Mouse (Mus musculus): ENCODE results near the gene Hace1. TPM values are rescaled to one million over a fixed set of nuclear protein-coding genes. Genes with fewer than 3 reads are reported as not detected.
"Not testable (repeated sequence)": the region's sequence is repeated elsewhere in the genome, so short reads cannot be mapped to it uniquely, and the experiment has no call there.

The Hace1 gene
- 18.7 and 19.0 TPM in 2 replicates for polyA plus RNA-seq (2015; fragmentation: Nextera tagmentation; extraction: Ambion mirVana)

GRCm38 (mm10) chr10:45577731-45578297, at the start of gene Hace1:
Gene Hace1 (plus strand): TSS chr10:45577829.
- no peaks in the 10 kb centered on the region for H3K36me3 ChIP-seq (replicated peaks)
- no peaks in the 10 kb centered on the region for H3K9me3 ChIP-seq
- H3K9ac ChIP-seq, result peak within 1 kb of the TSS; percentile 92
- ATAC-seq (replicated peaks), result peak; percentile 98
- peak within 1 kb of the TSS; percentile 63 for H3K4me2 ChIP-seq
- H3K4me1 ChIP-seq, result peaks cover 4% of the 10 kb centered on the region; the same call in 1 of the 2 replicates
- H3K27ac ChIP-seq, result peak within 1 kb of the TSS; percentile 94
- whole genome bisulfite sequencing, result under 1% methylated on average over 69 of the region's 79 CpGs
- H3K27me3 ChIP-seq (replicated peaks), result no peaks in the 10 kb centered on the region
- peak within 1 kb of the TSS; percentile 83 for H3K4me3 ChIP-seq

DNA sequence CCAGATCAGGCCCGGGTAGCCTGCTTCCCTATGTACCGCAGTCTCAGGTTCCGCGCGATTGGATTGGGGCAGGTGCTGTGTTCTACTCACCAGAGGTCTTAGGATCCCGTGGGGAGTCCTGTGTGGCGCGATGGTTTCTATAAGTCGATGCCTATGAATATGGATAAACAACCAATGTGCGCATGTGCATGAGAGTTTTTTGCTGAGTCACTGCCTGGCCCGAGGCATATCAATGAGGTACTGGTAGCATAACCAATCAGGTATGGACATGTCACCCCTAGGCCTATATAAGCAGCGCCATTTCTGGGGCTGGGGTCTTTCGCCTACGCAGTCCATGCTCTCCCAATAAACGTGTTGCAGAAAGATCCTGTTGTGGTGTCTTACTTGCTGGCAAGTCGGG, 40.3 kb upstream of the Hace1 start:
- not testable (repeated sequence) for H3K4me3 ChIP-seq; H3K9me3 ChIP-seq; H3K27ac ChIP-seq; H3K9ac ChIP-seq; H3K4me2 ChIP-seq; H3K27me3 ChIP-seq (replicated peaks); ATAC-seq (replicated peaks); H3K36me3 ChIP-seq (replicated peaks); H3K4me1 ChIP-seq
- 96% methylated on average over 16 of the region's 16 CpGs for WGBS

DNA sequence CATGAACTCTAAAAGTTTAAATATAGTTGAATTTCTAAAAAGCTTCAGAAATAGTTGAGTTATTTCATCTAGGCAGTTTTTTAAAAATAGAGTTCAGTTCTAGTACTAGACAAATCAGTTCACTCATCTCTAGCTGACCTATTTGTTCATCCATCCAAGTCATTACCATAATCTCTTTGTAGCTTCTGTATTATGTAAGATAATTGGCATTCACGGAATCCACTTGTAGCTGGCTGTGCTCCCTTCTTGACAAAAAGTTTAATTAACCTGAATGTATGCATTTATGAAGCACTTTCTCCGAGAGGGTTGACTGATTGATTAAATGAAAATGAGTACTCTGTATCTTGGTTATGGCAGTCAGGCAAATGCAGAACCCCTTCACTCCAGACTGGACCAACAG, 34.9 kb upstream of the Hace1 start:
- Histone ChIP-seq H3K4me2 (no peak overlapping the region), H3K4me3 (no peak overlapping the region), H3K27me3 (replicated peaks) (no peaks in the 10 kb centered on the region), H3K4me1 (no peaks in the 10 kb centered on the region), H3K36me3 (replicated peaks) (no peaks in the 10 kb centered on the region), H3K9ac (no peak overlapping the region), H3K9me3 (no peaks in the 10 kb centered on the region), H3K27ac (no peak overlapping the region)
- 42% methylated on average over 2 of the region's 2 CpGs for WGBS
- no peak for ATAC-seq (replicated peaks)

DNA sequence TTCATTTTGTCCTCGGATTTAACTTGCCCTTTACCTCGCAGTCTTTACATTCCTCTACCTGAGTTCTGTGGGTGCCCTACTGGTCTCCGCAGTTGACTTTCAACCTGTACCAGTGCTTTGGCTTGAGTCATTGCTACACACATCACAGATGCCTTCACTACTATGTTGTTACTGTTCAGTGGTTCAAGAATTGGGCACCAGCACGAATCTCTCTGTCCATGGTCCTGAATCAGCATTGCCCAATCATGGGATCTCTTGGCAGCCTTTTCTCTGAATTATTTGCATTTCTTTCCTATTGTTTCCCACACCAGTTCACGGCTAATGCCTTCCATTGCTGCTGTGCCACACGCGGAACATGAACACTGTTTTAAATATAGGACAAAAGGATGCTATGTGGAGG, 30.8 kb upstream of the Hace1 start:
- Histone ChIP-seq H3K9ac (no peak overlapping the region), H3K4me1 (no peaks in the 10 kb centered on the region), H3K27me3 (replicated peaks) (no peaks in the 10 kb centered on the region), H3K4me2 (no peak overlapping the region), H3K9me3 (0 out of 2 replicates have a peak, but pooled peaks cover 3% of the 10 kb centered on the region), H3K27ac (no peak overlapping the region), H3K4me3 (no peak overlapping the region), H3K36me3 (replicated peaks) (no peaks in the 10 kb centered on the region)
- ATAC-seq (replicated peaks), result no peak
- 38% methylated on average over 7 of the region's 7 CpGs for WGBS

DNA sequence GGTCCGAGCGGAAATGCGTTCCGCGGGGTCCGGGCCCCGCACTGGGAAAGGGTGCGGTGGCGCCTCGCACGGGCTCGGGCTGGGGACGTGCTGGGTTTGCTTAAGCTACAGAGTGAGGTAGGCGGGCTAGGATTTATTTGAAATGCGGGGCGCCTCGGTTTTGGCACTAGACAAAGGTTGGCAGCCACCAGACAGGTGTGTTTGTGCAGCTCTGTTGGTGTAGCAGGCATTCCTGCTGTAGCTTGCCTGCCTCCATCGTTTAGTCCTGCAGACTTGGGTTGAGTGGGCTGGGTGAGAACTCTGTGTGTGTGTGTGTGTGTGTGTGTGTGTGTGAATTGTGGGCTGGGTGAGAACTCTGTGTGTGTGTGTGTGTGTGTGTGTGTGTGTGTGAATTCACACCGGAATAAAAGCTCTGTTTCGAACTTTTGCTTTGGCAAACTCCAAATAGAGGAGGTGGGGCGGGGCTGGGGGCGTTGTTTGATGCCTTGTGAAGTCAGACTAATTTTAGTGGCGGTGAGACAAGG, 731 bp downstream of the Hace1 start:
- ATAC-seq (replicated peaks), result peak; percentile 89
- WGBS, result under 1% methylated on average over 22 of the region's 23 CpGs
- peaks cover 4% of the 10 kb centered on the region; the same call in 1 of the 2 replicates for H3K4me1 ChIP-seq

GRCm38 (mm10) chr10:45583310-45583709, 5.7 kb downstream of the Hace1 start:
- Histone ChIP-seq H3K9ac (no peak overlapping the region), H3K27me3 (replicated peaks) (no peaks in the 10 kb centered on the region), H3K4me3 (no peak overlapping the region), H3K27ac (no peak overlapping the region), H3K9me3 (no peaks in the 10 kb centered on the region), H3K36me3 (replicated peaks) (no peaks in the 10 kb centered on the region), H3K4me2 (no peak overlapping the region), H3K4me1 (peaks cover 4% of the 10 kb centered on the region; the same call in 1 of the 2 replicates)
- no peak for ATAC-seq (replicated peaks)
- WGBS, result 85% methylated on average over 1 of the region's 1 CpGs

More for the DNA sequence above, 731 bp downstream of the Hace1 start:
- Histone ChIP-seq H3K36me3 (replicated peaks) (no peaks in the 10 kb centered on the region), H3K9me3 (no peaks in the 10 kb centered on the region), H3K9ac (peak overlapping the region; percentile 92), H3K27me3 (replicated peaks) (no peaks in the 10 kb centered on the region), H3K4me3 (peak overlapping the region; percentile 83), H3K27ac (peak overlapping the region; percentile 94), H3K4me2 (peak overlapping the region; percentile 63)

- no peaks in the 10 kb centered on the region for H3K27me3 ChIP-seq (replicated peaks)
- H3K4me3 ChIP-seq, result no peak overlapping the region
- 97% methylated on average over 6 of the region's 6 CpGs for WGBS
- no peaks in the 10 kb centered on the region for H3K36me3 ChIP-seq (replicated peaks)
- no peak overlapping the region for H3K27ac ChIP-seq
- H3K9ac ChIP-seq, result no peak overlapping the region
- no peaks in the 10 kb centered on the region for H3K4me1 ChIP-seq
- ATAC-seq (replicated peaks), result no peak
- no peaks in the 10 kb centered on the region for H3K9me3 ChIP-seq
- no peak overlapping the region for H3K4me2 ChIP-seq
Measured at GRCm38 (mm10) chr10:45583829-45584228, 6.2 kb downstream of the Hace1 start.

- H3K9me3 ChIP-seq, result no peaks in the 10 kb centered on the region
- no peak for ATAC-seq (replicated peaks)
- H3K27ac ChIP-seq, result no peak overlapping the region
- H3K4me1 ChIP-seq, result no peaks in the 10 kb centered on the region
- no peak overlapping the region for H3K4me3 ChIP-seq
- H3K36me3 ChIP-seq (replicated peaks), result no peaks in the 10 kb centered on the region; the same call in 1 of the 2 replicates
- WGBS, result 93% methylated on average over 12 of the region's 12 CpGs
- no peaks in the 10 kb centered on the region for H3K27me3 ChIP-seq (replicated peaks)
- H3K9ac ChIP-seq, result no peak overlapping the region
- H3K4me2 ChIP-seq, result no peak overlapping the region
Measured at GRCm38 (mm10) chr10:45584311-45585102, 6.9 kb downstream of the Hace1 start.

DNA sequence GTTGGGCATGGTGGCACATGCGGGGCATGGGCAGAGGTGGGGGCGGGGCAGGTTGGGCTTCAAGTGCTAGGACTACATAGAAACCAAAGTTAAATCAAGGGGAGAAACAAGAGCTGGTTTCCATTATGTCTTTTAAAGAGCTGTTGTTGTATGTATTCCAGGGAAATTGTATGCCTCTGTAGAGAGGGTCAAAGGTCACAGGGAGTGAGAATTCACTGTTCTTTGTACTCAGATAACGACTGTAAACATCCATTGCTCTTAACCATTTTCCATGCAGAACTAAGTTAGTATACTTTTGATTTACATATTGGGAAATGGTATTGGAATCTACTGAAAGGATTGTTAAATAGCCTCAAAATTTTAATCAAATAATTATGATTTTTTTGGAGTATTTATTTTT, 28.2 kb downstream of the Hace1 start:
- peaks cover 9% of the 10 kb centered on the region; the same call in 1 of the 2 replicates for H3K36me3 ChIP-seq (replicated peaks)
- ATAC-seq (replicated peaks), result no peak
- no peak overlapping the region for H3K4me3 ChIP-seq
- H3K27me3 ChIP-seq (replicated peaks), result no peaks in the 10 kb centered on the region
- WGBS, result 74% methylated on average over 3 of the region's 3 CpGs
- H3K9me3 ChIP-seq, result no peaks in the 10 kb centered on the region
- H3K4me2 ChIP-seq, result no peak overlapping the region
- no peak overlapping the region for H3K27ac ChIP-seq
- no peaks in the 10 kb centered on the region for H3K4me1 ChIP-seq
- H3K9ac ChIP-seq, result no peak overlapping the region

DNA sequence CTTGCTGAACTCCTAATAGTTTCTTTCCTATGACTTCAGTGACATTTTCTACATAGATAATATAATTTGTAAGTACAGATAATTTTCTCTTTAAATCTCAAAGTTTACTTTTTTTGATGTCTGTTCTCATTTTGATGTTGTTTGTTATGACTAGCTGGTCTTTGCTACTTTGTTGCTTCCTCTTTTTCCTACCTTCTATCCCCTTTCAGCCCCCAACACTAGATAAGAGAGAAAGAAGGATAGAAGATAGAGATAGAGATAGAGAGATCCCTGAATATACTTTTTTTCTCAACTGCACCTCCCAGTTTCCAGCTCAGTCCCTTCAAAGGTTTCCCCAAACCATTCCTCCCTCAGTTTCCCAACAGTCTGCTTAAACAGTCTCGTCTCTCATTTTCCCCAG, 33.1 kb downstream of the Hace1 start:
- no peak overlapping the region for H3K27ac ChIP-seq
- H3K9ac ChIP-seq, result no peak overlapping the region
- no peak for ATAC-seq (replicated peaks)
- no peaks in the 10 kb centered on the region for H3K4me1 ChIP-seq
- WGBS, result 71% methylated on average over 1 of the region's 1 CpGs
- H3K4me3 ChIP-seq, result no peak overlapping the region
- peaks cover 9% of the 10 kb centered on the region; the same call in 1 of the 2 replicates for H3K36me3 ChIP-seq (replicated peaks)
- no peaks in the 10 kb centered on the region for H3K9me3 ChIP-seq
- no peak overlapping the region for H3K4me2 ChIP-seq
- no peaks in the 10 kb centered on the region for H3K27me3 ChIP-seq (replicated peaks)

DNA sequence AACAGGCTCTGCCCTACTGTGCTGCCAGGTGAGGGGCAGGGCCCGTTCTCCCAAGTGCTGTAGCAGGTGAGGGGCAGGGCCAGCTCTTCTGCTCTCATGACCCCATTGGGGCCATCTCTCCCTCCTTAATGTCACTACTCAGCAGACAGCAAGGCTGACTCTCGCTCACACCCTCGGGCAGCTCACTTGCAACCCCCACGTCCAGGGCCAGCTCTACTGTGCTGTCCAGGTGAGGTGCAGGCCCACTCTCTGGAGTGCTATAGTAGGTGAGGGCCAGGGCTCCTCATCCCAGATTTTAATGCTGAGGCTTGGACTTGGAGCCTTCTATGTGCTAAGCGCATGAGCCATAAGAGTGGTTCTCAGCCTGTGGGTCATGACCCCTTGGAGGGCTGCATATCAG, 38.4 kb downstream of the Hace1 start:
- Histone ChIP-seq H3K36me3 (replicated peaks) (no peaks in the 10 kb centered on the region), H3K4me1 (no peaks in the 10 kb centered on the region), H3K27ac (no peak overlapping the region), H3K4me3 (no peak overlapping the region), H3K27me3 (replicated peaks) (no peaks in the 10 kb centered on the region), H3K9ac (no peak overlapping the region), H3K4me2 (no peak overlapping the region), H3K9me3 (no peaks in the 10 kb centered on the region)
- no peak for ATAC-seq (replicated peaks)
- WGBS, result 97% methylated on average over 5 of the region's 5 CpGs

GRCm38 (mm10) chr10:45619039-45619438, 41.4 kb downstream of the Hace1 start:
- Histone ChIP-seq H3K9ac (no peak overlapping the region), H3K4me3 (no peak overlapping the region), H3K4me1 (no peaks in the 10 kb centered on the region), H3K9me3 (no peaks in the 10 kb centered on the region), H3K27me3 (replicated peaks) (no peaks in the 10 kb centered on the region), H3K36me3 (replicated peaks) (no peaks in the 10 kb centered on the region), H3K27ac (no peak overlapping the region), H3K4me2 (no peak overlapping the region)
- no peak for ATAC-seq (replicated peaks)
- WGBS, result 81% methylated on average over 3 of the region's 3 CpGs
